Mouse (Mus musculus) CH12.LX (cell line): ENCODE measurements around the gene Uba3. TPM values are rescaled to one million over a fixed set of nuclear protein-coding genes. Genes with fewer than 3 reads are reported as not detected.

ENCODE experiments used
- DNase-seq: peaks from one replicate; pipeline ENCODE4 v3.0.0-alpha.2; 2013; ENCODE audit errors: extremely low read depth
- H3K27ac ChIP-seq: 2 replicates; pipeline ENCODE4 v1.5.1; 2012; ENCODE audit warnings: low read depth, mild to moderate bottlenecking, control low read depth, moderate library complexity; ENCODE audit not compliant: insufficient read depth
- H3K27me3 ChIP-seq: replicated peaks from 2 replicates; pipeline ENCODE3; 2012; ENCODE audit warnings: inconsistent platforms
- H3K36me3 ChIP-seq, 2 experiments: replicated peaks in 1 of 2; 2 replicates each; pipeline versions ENCODE3 to v1.6.1; 2012; ENCODE audit warnings: inconsistent platforms in 1 of 2, low read length in 1 of 2, mild to moderate bottlenecking in 1 of 2, mixed read lengths in 1 of 2, moderate library complexity in 1 of 2; ENCODE audit not compliant: control insufficient read depth in 1 of 2, insufficient read depth in 1 of 2
- H3K4me1 ChIP-seq, 2 experiments: 2 replicates each; pipeline ENCODE4 v1.6.1; 2012; ENCODE audit warnings: inconsistent platforms in 1 of 2, moderate library complexity in 1 of 2; ENCODE audit not compliant: insufficient read depth in 2 of 2, control insufficient read depth in 1 of 2
- H3K4me2 ChIP-seq: 2 replicates; pipeline ENCODE4 v1.6.1; 2012; ENCODE audit warnings: low read depth, mild to moderate bottlenecking, control low read depth; ENCODE audit not compliant: poor library complexity, insufficient read depth, severe bottlenecking
- H3K4me3 ChIP-seq, 3 experiments: fragments of 150-350 bp in 1 of 3; sonication (generic) in 1 of 3; replicated peaks in 1 of 3; 2 replicates each; pipeline versions ENCODE3 to v1.5.1; 2011 to 2012; ENCODE audit warnings: low read depth in 2 of 3, low read length in 2 of 3, mild to moderate bottlenecking in 2 of 3, moderate library complexity in 2 of 3, control low read depth in 1 of 3, improper control_type of control experiment in 1 of 3, inconsistent platforms in 1 of 3, mixed read lengths in 1 of 3; ENCODE audit not compliant: poor library complexity in 1 of 3
- H3K79me2 ChIP-seq: replicated peaks from 2 replicates; pipeline ENCODE4 v1.6.1; 2012; ENCODE audit warnings: mild to moderate bottlenecking, moderate library complexity; ENCODE audit not compliant: control insufficient read depth, poor library complexity, insufficient read depth, severe bottlenecking; ENCODE audit errors: extremely low read depth
- H3K9ac ChIP-seq: 2 replicates; pipeline ENCODE4 v1.6.1; 2012; ENCODE audit warnings: low read depth, mild to moderate bottlenecking, control low read depth, moderate library complexity; ENCODE audit not compliant: insufficient read depth
- H3K9me3 ChIP-seq: replicated peaks from 2 replicates; pipeline ENCODE3; 2012; ENCODE audit warnings: low read length, inconsistent platforms, mixed read lengths
- BHLHE40 ChIP-seq: IDR thresholded peaks from 2 replicates; pipeline ENCODE4 v1.6.1; 2011; ENCODE audit warnings: mild to moderate bottlenecking, low read depth, low read length, improper control_type of control experiment
- E2F4 ChIP-seq: IDR thresholded peaks from 2 replicates; pipeline ENCODE4 v1.6.1; 2011; ENCODE audit warnings: low read depth, low read length, improper control_type of control experiment; ENCODE audit not compliant: insufficient replicate concordance
- ELF1 ChIP-seq: IDR thresholded peaks from 2 replicates; pipeline ENCODE4 v1.6.1; 2014; ENCODE audit warnings: low read depth, mild to moderate bottlenecking, inconsistent platforms, low read length, improper control_type of control experiment
- GABPA ChIP-seq: IDR thresholded peaks from 2 replicates; pipeline ENCODE4 v1.6.1; 2012; ENCODE audit warnings: low read depth, low read length, improper control_type of control experiment, inconsistent platforms; ENCODE audit not compliant: insufficient replicate concordance
- KAT2A ChIP-seq: IDR thresholded peaks from 2 replicates; pipeline ENCODE4 v1.6.1; 2012; ENCODE audit warnings: low read length, improper control_type of control experiment, inconsistent platforms; ENCODE audit not compliant: insufficient replicate concordance
- MAFK ChIP-seq: IDR thresholded peaks from 2 replicates; pipeline ENCODE4 v1.6.1; 2011; ENCODE audit warnings: low read length, improper control_type of control experiment; ENCODE audit not compliant: insufficient replicate concordance
- MAX ChIP-seq: IDR thresholded peaks from 2 replicates; pipeline ENCODE4 v1.6.1; 2011; ENCODE audit warnings: low read length, improper control_type of control experiment
- NRF1 ChIP-seq: IDR thresholded peaks from 2 replicates; pipeline ENCODE4 v1.6.1; 2014; ENCODE audit warnings: low read depth, mild to moderate bottlenecking, inconsistent platforms, low read length, improper control_type of control experiment, moderate library complexity
- PAX5 ChIP-seq: IDR thresholded peaks from 2 replicates; pipeline ENCODE4 v1.6.1; 2012; ENCODE audit warnings: low read length, inconsistent platforms, mixed read lengths
- POLR2A ChIP-seq: IDR thresholded peaks from 2 replicates; pipeline ENCODE4 v1.6.1; 2011; ENCODE audit warnings: low read depth, mild to moderate bottlenecking, improper control_type of control experiment, low read length
- RAD21 ChIP-seq: IDR thresholded peaks from 2 replicates; pipeline ENCODE4 v1.6.1; 2011; ENCODE audit warnings: low read depth, mild to moderate bottlenecking, low read length, improper control_type of control experiment, moderate library complexity
- RCOR1 ChIP-seq: conservative IDR thresholded peaks from 2 replicates; pipeline ENCODE4 v1.6.1; 2012; ENCODE audit warnings: low read depth, mild to moderate bottlenecking, inconsistent platforms, low read length, improper control_type of control experiment
- SMC3 ChIP-seq: IDR thresholded peaks from 2 replicates; pipeline ENCODE4 v1.6.1; 2011; ENCODE audit warnings: low read depth, low read length, improper control_type of control experiment
- TBP ChIP-seq: conservative IDR thresholded peaks from 2 replicates; pipeline ENCODE4 v1.6.1; 2011; ENCODE audit warnings: low read depth, low read length, improper control_type of control experiment
- ZC3H11A ChIP-seq: IDR thresholded peaks from 2 replicates; pipeline ENCODE4 v1.6.1; 2012; ENCODE audit warnings: low read depth, mild to moderate bottlenecking, inconsistent platforms, low read length, improper control_type of control experiment
- ZMIZ1 ChIP-seq: IDR thresholded peaks from 2 replicates; pipeline ENCODE4 v1.6.1; 2012; ENCODE audit warnings: low read depth, mild to moderate bottlenecking, inconsistent platforms, low read length, improper control_type of control experiment
- dilution Hi-C: fragments of 300-500 bp; cut with MboI; formaldehyde crosslinking; loops from 2 replicates; pipeline ENCODE4 v1.14.3; 2020; ENCODE audit warnings: low sequenced_read_pairs; ENCODE audit not compliant: extremely low pct_unique_long_range_greater_than_20kb, extremely low pct_ligation_motif_present
- in situ Hi-C: fragments of 300-500 bp; cut with MboI; formaldehyde crosslinking; loops from 3 replicates; pipeline ENCODE4 v1.14.3; 2019; ENCODE audit warnings: low sequenced_read_pairs, low pct_ligation_motif_present, low pct_unique_long_range_greater_than_20kb, mixed read lengths
- polyA plus RNA-seq: library from polyadenylated mRNA; unstranded; fragments of >175 nt; gene quantifications from 2 replicates; pipeline ENCODE4 v1.2.1, GENCODE M21; 2012; ENCODE audit warnings: low read depth; ENCODE audit not compliant: insufficient read length
- total RNA-seq, 2 experiments: library from RNA; depleted of rRNA; stranded (reverse); fragments of 300-350 nt in 1 of 2; fragments of >200 nt in 1 of 2; gene quantifications; 2 replicates each; pipeline ENCODE4 v1.2.3; 2012 to 2014

The Uba3 gene
- total and polyA plus RNA-seq, 3 experiments, result 52.7 to 106 (median 55.6) TPM

GRCm38 (mm10) chr6:97227067-97227847 is 21.8 kb upstream of the Uba3 start:
- H3K79me2 ChIP-seq, result peaks cover 20% of the 10 kb centered on the region
- in situ Hi-C loops, result no loop called here
- H3K36me3 ChIP-seq, result peaks cover 43 to 80% of the 10 kb centered on the region in 2 experiments
- H3K4me3 ChIP-seq, result no peak overlapping the region
- H3K9me3 ChIP-seq, result no peaks in the 10 kb centered on the region
- H3K27ac ChIP-seq, result no peak overlapping the region
- peaks cover 8 to 33% of the 10 kb centered on the region in 2 experiments for H3K4me1 ChIP-seq
- no peaks in the 10 kb centered on the region for H3K27me3 ChIP-seq
- TF ChIP-seq E2F4 (no peak), POLR2A (no peak), RAD21 (no peak), KAT2A (no peak), ELF1 (no peak), GABPA (no peak), RCOR1 (no peak), MAX (no peak), ZMIZ1 (no peak), PAX5 (no peak), BHLHE40 (no peak), MAFK (no peak), SMC3 (no peak), ZC3H11A (no peak), TBP (no peak)
- TF ChIP-seq, all 38 proteins: peak for 0
- no peak overlapping the region for H3K9ac ChIP-seq
- no peak overlapping the region for H3K4me2 ChIP-seq
- dilution Hi-C loops, result no loop called here
- no peak for DNase-seq

GRCm38 (mm10) chr6:97226083-97226491 is 20.6 kb upstream of the Uba3 start:
- peaks cover 33 to 73% of the 10 kb centered on the region in 2 experiments for H3K36me3 ChIP-seq
- H3K4me3 ChIP-seq, result no peak overlapping the region
- peaks cover 22% of the 10 kb centered on the region for H3K79me2 ChIP-seq
- dilution Hi-C loops (no loop called here), in situ Hi-C loops (no loop called here)
- no peak overlapping the region for H3K9ac ChIP-seq
- H3K27ac ChIP-seq, result no peak overlapping the region
- H3K4me1 ChIP-seq, result peaks cover 8 to 44% of the 10 kb centered on the region in 2 experiments
- no peaks in the 10 kb centered on the region for H3K27me3 ChIP-seq
- no peak for TF ChIP-seq NRF1
- TF ChIP-seq, all 38 proteins: peak for 0
- DNase-seq, result no peak
- no peaks in the 10 kb centered on the region for H3K9me3 ChIP-seq
- no peak overlapping the region for H3K4me2 ChIP-seq
